Mouse (Mus musculus) heart, postnatal 0 days (tissue): ENCODE measurements around the gene Ipmk.

Experiments
- CTCF ChIP-seq: IDR thresholded peaks from 2 replicates; pipeline ENCODE4 v1.5.1; 2016; ENCODE audit warnings: antibody characterized with exemption, control low read depth, low read depth
- EP300 ChIP-seq: IDR thresholded peaks from 2 replicates; pipeline ENCODE4 v1.6.1; 2016; ENCODE audit warnings: antibody characterized with exemption, low read depth

- TF ChIP-seq CTCF, result no peak
- TF ChIP-seq EP300, result no peak
Measured at GRCm38 (mm10) chr10:71428246-71428864, 80.8 kb downstream of the Ipmk start.
